Mouse (Mus musculus) heart, embryonic 15.5 days (tissue): ENCODE results near the gene Vma21. TPM values are rescaled to one million over a fixed set of nuclear protein-coding genes. Genes with fewer than 3 reads are reported as not detected.

ENCODE experiments used
- ATAC-seq: fragments of 200-750 bp; cut with Nextera tagmentation; replicated peaks from 2 replicates; pipeline ENCODE4 v1.8.0; 2017; ENCODE audit warnings: low read depth, moderate TSS enrichment; ENCODE audit not compliant: insufficient number of reproducible peaks, insufficient read depth, low FRiP score
- H3K27ac ChIP-seq: fragments of 300-500 bp; sonication (generic); 2 replicates; pipeline ENCODE4 v1.5.1; 2015; ENCODE audit warnings: mild to moderate bottlenecking, inconsistent platforms
- H3K27me3 ChIP-seq: fragments of 300-500 bp; sonication (generic); 2 replicates; pipeline ENCODE4 v1.6.1; 2015; ENCODE audit warnings: inconsistent platforms
- H3K36me3 ChIP-seq: fragments of 300-500 bp; sonication (generic); 2 replicates; pipeline ENCODE4 v1.6.1; 2015; ENCODE audit warnings: mild to moderate bottlenecking, inconsistent platforms
- H3K4me1 ChIP-seq: fragments of 300-500 bp; sonication (generic); replicated peaks from 2 replicates; pipeline ENCODE4 v1.6.1; 2015; ENCODE audit warnings: inconsistent platforms
- H3K4me2 ChIP-seq: fragments of 300-500 bp; sonication (generic); 2 replicates; pipeline ENCODE4 v1.6.1; 2015; ENCODE audit warnings: inconsistent platforms, mild to moderate bottlenecking, moderate library complexity
- H3K4me3 ChIP-seq: fragments of 300-500 bp; sonication (generic); 2 replicates; pipeline ENCODE4 v1.5.1; 2015; ENCODE audit warnings: mild to moderate bottlenecking, inconsistent platforms
- H3K9ac ChIP-seq: fragments of 300-500 bp; sonication (generic); 2 replicates; pipeline ENCODE4 v1.6.1; 2015; ENCODE audit warnings: mild to moderate bottlenecking, inconsistent platforms
- H3K9me3 ChIP-seq: fragments of 300-500 bp; sonication (generic); replicated peaks from 2 replicates; pipeline ENCODE4 v1.6.1; 2016; ENCODE audit warnings: inconsistent platforms
- WGBS: fragments of 180-500 bp; shearing (Covaris S2); methylation state at CpG from one replicate; pipeline ENCODE4 v1.1.7; 2015; ENCODE audit warnings: mixed read lengths; 5-methylcytosine and 5-hydroxymethylcytosine counted together
- polyA plus RNA-seq: library from polyadenylated mRNA; unstranded; fragments of >200 nt; fragmentation: Nextera tagmentation; extraction: Ambion mirVana; gene quantifications from 2 replicates; pipeline ENCODE4 v1.2.1, GENCODE M21; 2015

Gene Vma21
- 39.5 and 45.7 TPM in 2 replicates for polyA plus RNA-seq

DNA sequence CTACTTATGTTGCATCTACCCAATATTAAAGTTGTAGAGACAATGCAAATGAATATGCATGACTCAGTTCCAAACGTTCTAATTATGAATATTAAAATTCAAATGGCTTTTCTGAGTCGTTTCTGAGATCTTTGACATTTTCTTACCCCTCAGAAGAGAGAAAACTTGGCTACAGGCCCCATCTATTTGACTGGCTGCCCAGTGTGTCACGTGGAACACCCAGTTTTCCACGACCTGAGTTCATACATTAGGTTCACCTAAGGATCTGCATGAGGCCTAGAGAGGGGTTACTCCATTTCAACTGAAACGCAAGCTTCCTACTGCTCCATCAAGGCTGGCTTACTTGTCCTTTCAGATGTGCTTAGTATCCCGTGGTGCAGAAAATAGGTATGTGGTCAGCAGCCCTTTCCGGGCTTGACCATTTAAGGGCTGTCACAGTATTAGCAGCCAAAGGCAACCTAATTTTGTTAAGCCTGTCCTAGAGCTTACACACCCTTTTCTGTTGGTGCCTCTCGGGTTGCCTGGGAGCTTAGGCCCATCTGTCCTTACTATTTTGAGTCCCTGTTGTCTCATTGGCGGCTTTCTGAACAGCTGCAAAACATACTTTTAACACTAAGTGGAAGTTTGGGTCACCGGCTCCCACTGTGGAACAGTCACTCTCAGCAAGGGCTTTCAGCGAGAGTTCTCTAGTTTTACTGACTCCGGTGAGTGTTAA is at the start of gene Vma21:
TSS of gene Vma21 (plus strand) at position 294 of the 715 bp plus-strand sequence.
- Histone ChIP-seq H3K27me3 (no peaks in the 10 kb centered on the region), H3K9ac (peak within 1 kb of the TSS; percentile 76), H3K4me1 (peaks cover 7% of the 10 kb centered on the region), H3K4me3 (peak within 1 kb of the TSS; percentile 75), H3K9me3 (no peaks in the 10 kb centered on the region), H3K4me2 (peak within 1 kb of the TSS; percentile 56), H3K27ac (peak within 1 kb of the TSS; percentile 88), H3K36me3 (no peaks in the 10 kb centered on the region)
- WGBS = 29% methylated on average over 12 of the region's 12 CpGs
- ATAC-seq = no peak

GRCm38 (mm10) chrX:71767909-71768308 is 47.8 kb upstream of the Vma21 start:
- H3K36me3 ChIP-seq = no peaks in the 10 kb centered on the region
- WGBS = 40% methylated on average over 1 of the region's 1 CpGs
- no peaks in the 10 kb centered on the region for H3K27me3 ChIP-seq
- no peak overlapping the region for H3K27ac ChIP-seq
- no peaks in the 10 kb centered on the region for H3K9me3 ChIP-seq
- H3K4me3 ChIP-seq = no peak overlapping the region
- H3K4me2 ChIP-seq = no peak overlapping the region
- no peaks in the 10 kb centered on the region for H3K4me1 ChIP-seq
- H3K9ac ChIP-seq = no peak overlapping the region
- no peak for ATAC-seq

DNA sequence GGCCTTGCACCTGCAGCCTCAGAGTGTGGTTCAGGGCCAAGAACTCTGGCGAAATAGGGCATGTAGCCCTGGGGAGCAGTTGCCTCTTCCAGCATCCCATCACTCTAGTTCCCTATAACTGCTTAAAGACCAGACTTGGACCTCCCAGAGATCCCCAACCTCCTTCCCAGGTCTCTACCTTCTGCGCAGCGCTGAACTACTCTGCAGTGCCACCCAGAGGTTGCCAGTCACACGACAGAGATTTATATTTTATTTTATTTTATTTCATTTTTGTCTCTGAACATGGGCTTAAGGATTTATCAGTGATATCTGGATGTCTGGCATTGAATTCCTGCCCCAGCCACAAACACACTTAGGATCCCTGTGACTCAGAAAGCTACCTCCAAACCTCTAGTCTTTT is 24.6 kb upstream of the Vma21 start:
- 0 out of 2 replicates have a peak, but pooled peaks cover 5% of the 10 kb centered on the region for H3K27me3 ChIP-seq
- H3K4me3 ChIP-seq = no peak overlapping the region
- ATAC-seq = no peak
- 8% methylated on average over 4 of the region's 4 CpGs for WGBS
- H3K4me2 ChIP-seq = no peak overlapping the region
- H3K36me3 ChIP-seq = no peaks in the 10 kb centered on the region
- no peaks in the 10 kb centered on the region for H3K4me1 ChIP-seq
- H3K27ac ChIP-seq = no peak overlapping the region
- H3K9me3 ChIP-seq = no peaks in the 10 kb centered on the region
- no peak overlapping the region for H3K9ac ChIP-seq

- no peaks in the 10 kb centered on the region for H3K9me3 ChIP-seq
- H3K9ac ChIP-seq = no peak overlapping the region
- no peaks in the 10 kb centered on the region for H3K27me3 ChIP-seq
- H3K4me1 ChIP-seq = no peaks in the 10 kb centered on the region
- no peak overlapping the region for H3K4me2 ChIP-seq
- no peak overlapping the region for H3K4me3 ChIP-seq
- H3K36me3 ChIP-seq = no peaks in the 10 kb centered on the region
- WGBS = 56% methylated on average over 7 of the region's 7 CpGs
- no peak for ATAC-seq
- no peak overlapping the region for H3K27ac ChIP-seq
Measured at GRCm38 (mm10) chrX:71797766-71798165, 18.0 kb upstream of the Vma21 start.

DNA sequence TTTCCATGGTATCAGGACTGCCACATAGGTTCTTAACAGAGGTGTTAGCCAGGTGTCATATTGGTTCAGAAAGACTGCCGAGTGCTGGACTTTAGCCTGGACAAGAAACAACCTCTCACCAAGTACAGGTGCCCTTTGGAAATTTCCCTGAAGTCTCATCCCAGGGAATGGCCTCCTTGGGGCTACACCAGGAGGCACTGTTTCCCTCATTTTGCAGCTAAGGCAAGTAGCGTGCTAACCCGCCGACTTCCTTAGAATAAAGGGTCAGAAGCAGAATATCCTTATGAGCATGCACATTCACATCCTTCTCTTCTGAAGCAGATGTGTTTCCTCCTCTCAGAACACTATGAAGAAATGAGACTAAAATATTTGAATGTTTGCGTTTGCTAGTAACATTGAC is 16.8 kb upstream of the Vma21 start:
- H3K27ac ChIP-seq = no peak overlapping the region
- H3K4me2 ChIP-seq = no peak overlapping the region
- no peaks in the 10 kb centered on the region for H3K27me3 ChIP-seq
- ATAC-seq = no peak
- H3K9me3 ChIP-seq = no peaks in the 10 kb centered on the region
- 54% methylated on average over 5 of the region's 5 CpGs for WGBS
- H3K36me3 ChIP-seq = no peaks in the 10 kb centered on the region
- no peak overlapping the region for H3K9ac ChIP-seq
- H3K4me3 ChIP-seq = no peak overlapping the region
- H3K4me1 ChIP-seq = no peaks in the 10 kb centered on the region

DNA sequence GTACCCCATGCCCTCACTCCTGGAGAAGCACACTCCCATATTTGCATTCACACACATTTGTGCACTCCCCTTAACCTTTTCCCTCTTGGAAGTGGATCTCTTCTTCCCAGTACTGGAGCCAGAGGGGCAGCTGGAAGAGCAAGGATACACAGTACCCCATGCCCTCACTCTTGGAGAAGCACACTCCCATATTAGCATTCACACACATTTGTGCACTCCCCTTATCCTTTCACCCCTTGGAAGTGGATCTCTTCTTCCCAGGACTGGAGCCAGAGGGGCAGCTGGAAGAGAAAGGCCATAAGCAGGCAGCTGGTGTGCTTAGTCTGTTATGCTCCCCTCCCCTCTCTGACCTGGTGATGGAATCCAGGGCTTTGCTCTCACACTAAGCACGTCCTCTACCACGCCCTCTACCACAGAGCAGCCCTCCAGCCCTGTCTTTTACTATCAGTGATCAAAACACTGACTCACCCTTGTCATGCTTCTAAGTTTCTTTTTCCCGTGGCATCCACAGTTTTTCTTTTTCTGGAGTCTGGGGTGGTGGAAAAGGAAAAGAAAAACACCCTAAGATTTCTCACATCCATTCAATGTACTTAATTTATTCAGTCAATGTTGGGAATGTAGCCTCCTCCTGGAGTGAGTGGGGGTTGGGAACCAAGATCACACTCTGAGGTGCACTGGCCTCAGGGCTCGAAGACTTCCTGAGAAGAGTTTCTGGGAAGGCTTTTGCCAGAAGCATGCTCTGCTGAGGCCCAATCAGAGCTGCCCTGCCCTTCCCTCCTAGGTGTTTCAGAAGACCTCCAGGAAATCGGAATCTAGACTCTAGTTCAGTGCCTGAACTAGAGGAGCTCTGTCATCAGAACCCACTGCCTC is 3.5 kb upstream of the Vma21 start:
- H3K27ac ChIP-seq = no peak overlapping the region
- H3K36me3 ChIP-seq = no peaks in the 10 kb centered on the region
- H3K9ac ChIP-seq = no peak overlapping the region
- WGBS = 28% methylated on average over 5 of the region's 5 CpGs
- peaks cover 5% of the 10 kb centered on the region for H3K4me1 ChIP-seq
- no peak overlapping the region for H3K4me3 ChIP-seq
- H3K4me2 ChIP-seq = no peak overlapping the region
- no peak for ATAC-seq
- no peaks in the 10 kb centered on the region for H3K27me3 ChIP-seq
- no peaks in the 10 kb centered on the region for H3K9me3 ChIP-seq

DNA sequence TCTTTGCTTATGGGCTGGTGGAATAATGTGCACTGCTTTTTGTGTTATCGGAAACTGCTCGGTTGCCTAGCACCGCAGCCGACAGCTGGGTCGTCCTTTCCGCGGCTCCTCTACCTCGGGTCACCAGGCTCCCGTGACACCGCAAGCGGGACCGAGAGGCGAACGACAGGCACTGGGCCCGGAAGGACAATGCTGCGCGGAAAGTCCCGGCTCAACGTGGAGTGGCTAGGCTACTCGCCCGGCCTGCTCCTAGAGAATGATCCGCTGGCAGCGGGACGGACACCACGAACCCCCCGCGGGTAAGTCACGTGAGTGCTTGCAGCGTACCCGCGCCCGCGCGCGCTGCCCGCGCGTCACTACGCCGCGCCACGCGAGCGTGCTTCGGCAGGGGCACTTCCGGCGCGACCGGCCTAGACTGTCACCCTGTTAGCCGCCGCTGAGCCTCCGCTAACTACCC is 705 bp downstream of the Vma21 start:
- WGBS = 14% methylated on average over 46 of the region's 52 CpGs

DNA sequence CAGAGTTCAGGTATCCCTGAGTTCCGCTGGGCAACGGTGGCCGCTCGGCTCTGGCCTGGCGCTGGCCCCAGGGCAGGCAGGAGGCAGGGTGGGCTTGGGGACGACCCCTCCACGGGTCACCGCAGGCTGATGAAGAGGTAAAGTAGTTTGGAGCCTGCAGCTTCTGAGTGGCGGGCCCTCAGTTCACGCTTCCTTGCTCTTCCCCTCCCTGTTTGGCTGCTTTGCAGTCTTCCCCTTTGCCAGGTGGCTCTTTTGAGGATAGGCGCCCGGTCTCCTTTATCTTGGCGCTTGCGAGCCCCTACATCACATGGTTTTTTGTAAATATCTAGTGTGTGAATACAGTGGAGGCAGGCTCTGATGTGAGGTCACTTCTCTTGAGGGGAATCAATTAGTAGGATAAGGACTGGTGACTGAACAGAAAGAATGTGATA is 1.2 kb downstream of the Vma21 start:
- H3K27me3 ChIP-seq = no peaks in the 10 kb centered on the region
- peak overlapping the region; percentile 75 for H3K4me3 ChIP-seq
- H3K36me3 ChIP-seq = no peaks in the 10 kb centered on the region
- H3K9ac ChIP-seq = peak overlapping the region; percentile 76
- H3K4me1 ChIP-seq = peaks cover 7% of the 10 kb centered on the region
- H3K27ac ChIP-seq = peak overlapping the region; percentile 88
- 19% methylated on average over 13 of the region's 14 CpGs for WGBS
- peak overlapping the region; percentile 56 for H3K4me2 ChIP-seq
- no peak; the same call in 1 of the 2 replicates for ATAC-seq
- H3K9me3 ChIP-seq = no peaks in the 10 kb centered on the region

More for the DNA sequence above, 705 bp downstream of the Vma21 start:
- peak overlapping the region; percentile 75 for H3K4me3 ChIP-seq
- no peaks in the 10 kb centered on the region for H3K9me3 ChIP-seq
- no peaks in the 10 kb centered on the region for H3K36me3 ChIP-seq
- H3K4me1 ChIP-seq = peaks cover 7% of the 10 kb centered on the region
- H3K4me2 ChIP-seq = peak overlapping the region; percentile 56
- peak overlapping the region; percentile 88 for H3K27ac ChIP-seq
- peak overlapping the region; percentile 76 for H3K9ac ChIP-seq
- H3K27me3 ChIP-seq = no peaks in the 10 kb centered on the region
- ATAC-seq = peak; percentile 95

DNA sequence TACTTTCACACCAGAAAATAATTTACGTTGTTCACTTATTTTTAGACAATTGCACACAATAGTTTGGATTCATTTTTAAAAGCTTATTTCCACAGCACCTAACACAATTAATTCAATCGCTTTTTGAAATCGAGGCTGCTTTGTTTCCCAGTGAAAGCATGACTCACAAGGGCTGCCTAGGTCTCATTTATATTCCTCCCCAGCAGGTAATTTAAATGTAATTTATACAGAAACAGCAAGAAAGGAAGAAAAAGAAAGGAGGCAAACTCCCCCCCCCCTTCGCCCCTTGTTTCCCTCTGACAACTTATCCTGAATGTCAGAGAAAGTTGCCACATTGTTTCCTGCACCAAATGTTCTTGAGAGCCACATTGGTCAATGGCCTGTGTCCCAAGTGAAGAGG is 23.2 kb downstream of the Vma21 start:
- H3K9ac ChIP-seq = no peak overlapping the region
- H3K36me3 ChIP-seq = no peaks in the 10 kb centered on the region
- no peak for ATAC-seq
- no peaks in the 10 kb centered on the region for H3K9me3 ChIP-seq
- WGBS = 70% methylated on average over 4 of the region's 4 CpGs
- H3K4me3 ChIP-seq = no peak overlapping the region
- H3K4me1 ChIP-seq = no peaks in the 10 kb centered on the region
- no peak overlapping the region for H3K4me2 ChIP-seq
- no peak overlapping the region for H3K27ac ChIP-seq
- no peaks in the 10 kb centered on the region for H3K27me3 ChIP-seq

DNA sequence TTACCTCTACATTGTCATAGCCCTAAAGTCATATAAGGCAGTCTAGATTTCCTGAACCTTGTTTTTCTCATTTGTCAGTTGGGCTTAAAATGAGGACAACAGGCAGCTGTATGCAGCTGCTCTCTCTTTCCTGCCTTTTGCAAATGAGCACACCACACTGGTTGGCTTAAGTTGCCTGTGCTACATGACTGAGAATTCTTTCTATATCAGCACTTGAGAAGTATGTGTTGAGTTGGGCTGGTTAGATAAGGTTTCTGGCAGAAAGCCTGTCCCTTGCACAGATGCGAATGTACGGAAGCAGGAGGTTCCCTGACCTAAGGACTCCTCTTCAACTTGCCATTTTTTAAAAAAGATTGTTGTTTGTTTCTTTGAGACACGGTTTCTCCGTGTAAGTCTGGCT is 31.0 kb downstream of the Vma21 start:
- Histone ChIP-seq H3K36me3 (no peaks in the 10 kb centered on the region), H3K27me3 (peaks cover 7% of the 10 kb centered on the region; the same call in 1 of the 2 replicates), H3K9ac (no peak overlapping the region), H3K4me3 (no peak overlapping the region), H3K27ac (no peak overlapping the region), H3K4me2 (no peak overlapping the region), H3K9me3 (no peaks in the 10 kb centered on the region), H3K4me1 (no peaks in the 10 kb centered on the region)
- 0 out of 2 replicates have a peak, but pooled peaks have one; percentile 22 for ATAC-seq
- WGBS = 33% methylated on average over 4 of the region's 4 CpGs

- H3K36me3 ChIP-seq = no peaks in the 10 kb centered on the region
- no peak overlapping the region for H3K27ac ChIP-seq
- no peak for ATAC-seq
- no peak overlapping the region for H3K4me2 ChIP-seq
- H3K4me1 ChIP-seq = no peaks in the 10 kb centered on the region
- peaks cover 3% of the 10 kb centered on the region; the same call in 1 of the 2 replicates for H3K27me3 ChIP-seq
- H3K9me3 ChIP-seq = no peaks in the 10 kb centered on the region
- no peak overlapping the region for H3K4me3 ChIP-seq
- no peak overlapping the region for H3K9ac ChIP-seq
Measured at GRCm38 (mm10) chrX:71853798-71854197, 38.1 kb downstream of the Vma21 start.
